Mouse (Mus musculus) heart, postnatal 36 days (tissue): ENCODE results near the gene Gm10340. TPM values are rescaled to one million over a fixed set of nuclear protein-coding genes. Genes with fewer than 3 reads are reported as not detected.
"Not testable (repeated sequence)": the region's sequence is repeated elsewhere in the genome, so short reads cannot be mapped to it uniquely, and the experiment has no call there.

Source experiments
- DNase-seq, 2 experiments: peaks; one replicate each; pipeline ENCODE4 v3.0.0; 2021 to 2022
- intact Hi-C: fragments of 180-260 bp; cut with DNase I; formaldehyde crosslinking; loops from one replicate; pipeline ENCODE4 v1.15.1; 2025
- total RNA-seq, 2 experiments: library from RNA; stranded (reverse); gene quantifications; 2 replicates each; pipeline ENCODE4 v1.2.3; 2021

Gene Gm10340
- total RNA-seq, result not detected

DNA sequence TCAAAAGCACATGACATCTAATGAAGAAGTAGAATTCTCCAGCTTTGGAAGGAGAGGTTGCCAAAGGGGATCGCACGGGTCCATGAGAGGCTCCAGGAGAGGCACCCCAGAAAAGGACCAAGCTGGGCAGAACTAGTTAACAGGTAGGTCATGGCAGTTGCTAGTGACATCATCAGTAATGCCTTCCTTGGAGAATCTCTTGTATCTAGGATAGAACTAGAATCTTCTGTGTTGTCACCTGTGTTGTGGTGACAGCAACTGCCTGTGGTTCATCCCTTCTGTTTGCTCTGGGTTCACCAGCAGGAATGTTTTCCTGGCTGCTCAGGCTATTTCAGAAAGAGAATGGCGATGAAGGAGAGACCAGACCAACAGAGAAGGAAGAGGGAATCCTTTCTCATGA lies at the start of gene Gm10340:
Gene Gm10340, plus strand, starts transcription at position 301 of the 400 bp plus-strand sequence.
- DNase-seq, intact Hi-C loops: not testable (repeated sequence)

DNA sequence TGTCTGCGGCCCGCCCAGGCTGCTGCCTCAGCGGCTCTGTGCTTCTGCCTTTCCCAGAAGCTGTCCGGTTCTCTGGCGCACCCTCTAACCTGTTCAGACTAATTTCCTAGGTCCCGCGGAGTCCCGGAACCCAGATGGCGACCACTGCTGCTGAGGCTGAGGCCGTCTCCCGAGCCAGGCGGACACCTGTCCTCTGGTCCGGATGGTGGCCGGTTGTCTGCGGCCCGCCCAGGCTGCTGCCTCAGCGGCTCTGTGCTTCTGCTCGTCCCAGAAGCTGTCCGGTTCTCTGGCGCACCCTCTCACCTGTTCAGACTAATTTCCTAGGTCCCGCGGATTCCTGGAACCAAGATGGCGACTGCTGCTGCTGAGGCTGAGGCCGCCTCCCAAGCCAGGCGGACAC lies 17.7 kb upstream of the Gm10340 start:
- peak; percentile 3 to 14 for DNase-seq
- intact Hi-C loops, result not testable (repeated sequence)

DNA sequence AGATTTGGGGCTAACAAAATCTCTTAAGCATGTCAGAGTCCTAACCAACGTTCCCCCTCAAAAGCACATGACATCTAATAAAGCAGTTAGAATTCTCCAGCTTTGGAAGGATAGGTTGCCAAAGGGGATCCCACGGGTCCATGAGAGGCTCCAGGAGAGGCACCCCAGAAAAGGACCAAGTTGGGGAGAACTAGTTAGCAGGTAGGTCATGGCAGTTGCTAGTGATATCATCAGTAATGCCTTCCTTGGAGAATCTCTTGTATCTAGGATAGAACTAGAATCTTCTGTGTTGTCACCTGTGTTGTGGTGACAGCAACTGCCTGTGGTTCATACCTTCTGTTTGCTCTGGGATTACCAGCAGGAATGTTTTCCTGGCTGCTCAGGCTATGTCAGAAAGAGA lies 54.2 kb downstream of the Gm10340 start, which contains the start of gene Gm5795:
Gene Gm5795, plus strand, starts transcription at position 301 of the 400 bp plus-strand sequence.
- DNase-seq, intact Hi-C loops: not testable (repeated sequence)

Other genes with a start within 250 kb of the Gm10340 start
- gene Gm2888, start 104.0 kb upstream of the Gm10340 start, total RNA-seq, result not detected
- gene Gm2897, start 84.7 kb upstream of the Gm10340 start, total RNA-seq, result under 1 TPM; 0.33 to 0.35 TPM
- gene Gm5795, start 54.3 kb downstream of the Gm10340 start, total RNA-seq, result not detected
- 1 to 10 TPM; 1.5 to 1.6 TPM for gene D830030K20Rik, start 74.5 kb downstream of the Gm10340 start, total RNA-seq
- not detected for gene Gm2956, start 198.6 kb downstream of the Gm10340 start, total RNA-seq